Mouse (Mus musculus): ENCODE measurements around the gene Psat1. TPM values are rescaled to one million over a fixed set of nuclear protein-coding genes. Genes with fewer than 3 reads are reported as not detected.

Gene Psat1
- polyA plus RNA-seq, 1 experiment from 2014 or later = 88.6 TPM

DNA sequence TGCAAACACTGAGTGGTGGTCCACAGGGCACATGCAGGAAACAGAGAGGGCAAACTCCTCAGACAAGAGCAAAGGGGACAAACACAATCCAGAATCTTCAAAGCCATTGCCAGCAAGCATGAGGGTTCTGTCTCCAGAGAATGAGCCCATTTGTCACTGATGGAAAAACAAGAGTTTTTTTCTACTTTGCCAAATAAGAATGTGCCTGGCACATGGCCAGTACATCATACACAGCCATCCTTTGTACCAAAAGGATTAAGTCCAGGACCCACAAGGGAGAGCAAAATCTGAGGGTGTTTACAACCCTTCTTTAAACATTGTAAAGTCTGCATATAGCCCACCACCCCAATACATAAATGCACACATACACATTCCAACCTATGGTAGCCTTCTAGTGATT is 81.7 kb downstream of the Psat1 start:
- DNase-seq (ENCODE audit: low spot score) = no peak
- ATAC-seq (ENCODE audit: insufficient number of reproducible peaks, low FRiP score, low TSS enrichment, low read depth) = no peak
- Histone ChIP-seq H3K27me3 (ENCODE audit: control insufficient read depth, insufficient read depth, low read length) (no peaks in the 10 kb centered on the region), H3K36me3 (ENCODE audit: control insufficient read depth, insufficient read depth, low read length) (no peaks in the 10 kb centered on the region), H3K9me3 (ENCODE audit: control insufficient read depth, low read length) (no peaks in the 10 kb centered on the region), H3K27ac (replicated peaks; ENCODE audit: low read depth, low read length) (no peak overlapping the region), H3K4me1 (ENCODE audit: control insufficient read depth, insufficient read depth, low read length) (peaks cover 4% of the 10 kb centered on the region), H3K4me3 (ENCODE audit: low read depth, low read length) (no peak overlapping the region), H3K9ac (ENCODE audit: low read length) (no peak overlapping the region), H3K4me2 (ENCODE audit: low read depth, severe bottlenecking) (no peak overlapping the region)

DNA sequence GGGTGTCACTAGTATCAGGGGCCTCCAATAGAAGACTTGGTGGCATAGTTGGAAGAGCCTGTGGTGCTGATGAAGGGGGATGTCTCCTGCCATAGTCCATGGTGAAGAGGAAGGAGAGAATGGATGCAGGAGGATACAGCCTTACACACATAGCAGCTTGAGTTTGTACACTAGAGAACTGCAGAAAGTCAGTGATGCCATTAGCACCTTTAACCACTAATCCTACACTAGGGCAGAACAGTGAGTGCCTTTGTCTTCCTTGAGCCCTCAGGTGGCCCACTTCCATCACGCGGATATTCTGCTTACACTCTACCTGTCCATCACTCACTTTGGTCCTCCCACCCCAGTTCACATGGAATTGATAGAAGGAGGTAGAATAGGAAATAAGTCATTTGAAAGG is 83.0 kb downstream of the Psat1 start:
- H3K4me3 ChIP-seq (ENCODE audit: low read depth, low read length) = no peak overlapping the region
- H3K9me3 ChIP-seq (ENCODE audit: control insufficient read depth, low read length) = no peaks in the 10 kb centered on the region
- H3K4me2 ChIP-seq (ENCODE audit: low read depth, severe bottlenecking) = no peak overlapping the region
- H3K9ac ChIP-seq (ENCODE audit: low read length) = no peak overlapping the region
- no peaks in the 10 kb centered on the region for H3K27me3 ChIP-seq (ENCODE audit: control insufficient read depth, insufficient read depth, low read length)
- no peak overlapping the region for H3K27ac ChIP-seq (replicated peaks; ENCODE audit: low read depth, low read length)
- WGBS = 74% methylated on average over 2 of the region's 2 CpGs
- peaks cover 4% of the 10 kb centered on the region for H3K4me1 ChIP-seq (ENCODE audit: control insufficient read depth, insufficient read depth, low read length)
- ATAC-seq (ENCODE audit: insufficient number of reproducible peaks, low FRiP score, low TSS enrichment, low read depth) (no peak), DNase-seq (ENCODE audit: low spot score) (no peak)
- no peaks in the 10 kb centered on the region for H3K36me3 ChIP-seq (ENCODE audit: control insufficient read depth, insufficient read depth, low read length)

- ATAC-seq (ENCODE audit: insufficient number of reproducible peaks, low FRiP score, low TSS enrichment, low read depth) (no peak), DNase-seq (ENCODE audit: low spot score) (no peak)
- H3K27me3 ChIP-seq (ENCODE audit: control insufficient read depth, insufficient read depth, low read length) = no peaks in the 10 kb centered on the region
- no peaks in the 10 kb centered on the region for H3K9me3 ChIP-seq (ENCODE audit: control insufficient read depth, low read length)
- no peak overlapping the region for H3K4me2 ChIP-seq (ENCODE audit: low read depth, severe bottlenecking)
- WGBS = 88% methylated on average over 5 of the region's 5 CpGs
- H3K9ac ChIP-seq (ENCODE audit: low read length) = no peak overlapping the region
- H3K4me1 ChIP-seq (ENCODE audit: control insufficient read depth, insufficient read depth, low read length) = no peaks in the 10 kb centered on the region
- no peak overlapping the region for H3K4me3 ChIP-seq (ENCODE audit: low read depth, low read length)
- H3K36me3 ChIP-seq (ENCODE audit: control insufficient read depth, insufficient read depth, low read length) = no peaks in the 10 kb centered on the region
- no peak overlapping the region for H3K27ac ChIP-seq (replicated peaks; ENCODE audit: low read depth, low read length)
These were observed 91.8 kb downstream of the Psat1 start for GRCm38 (mm10) chr19:15855379-15855778.

Other genes with a start within 250 kb of the Psat1 start
- 55.8 and 57.3 TPM in 2 replicates for gene Cep78, start 37.7 kb upstream of the Psat1 start, polyA plus RNA-seq (2014; fragmentation: Nextera tagmentation; extraction: Ambion mirVana)
- 14.1 and 15.2 TPM in 2 replicates for gene Gnaq, start 185.5 kb upstream of the Psat1 start, polyA plus RNA-seq (2014; fragmentation: Nextera tagmentation; extraction: Ambion mirVana)

Data from limb, embryonic 11.5 days (tissue).